Mouse (Mus musculus) brain, adult 10 weeks (tissue): ENCODE measurements around the gene Prrc2a. TPM values are rescaled to one million over a fixed set of nuclear protein-coding genes. Genes with fewer than 3 reads are reported as not detected.

Experiments used
- polyA plus RNA-seq: library from polyadenylated mRNA; stranded (reverse); fragments of 350-450 nt; fragmentation: Illumina TruSeq; extraction: RNeasy Lipid Tissue Mini Kit (QIAGEN cat#74804); gene quantifications from one replicate; pipeline ENCODE4 v1.2.3, GENCODE M21; 2015; ENCODE audit warnings: low read depth, low replicate concordance

Prrc2a gene
- 185 TPM for polyA plus RNA-seq

DNA sequence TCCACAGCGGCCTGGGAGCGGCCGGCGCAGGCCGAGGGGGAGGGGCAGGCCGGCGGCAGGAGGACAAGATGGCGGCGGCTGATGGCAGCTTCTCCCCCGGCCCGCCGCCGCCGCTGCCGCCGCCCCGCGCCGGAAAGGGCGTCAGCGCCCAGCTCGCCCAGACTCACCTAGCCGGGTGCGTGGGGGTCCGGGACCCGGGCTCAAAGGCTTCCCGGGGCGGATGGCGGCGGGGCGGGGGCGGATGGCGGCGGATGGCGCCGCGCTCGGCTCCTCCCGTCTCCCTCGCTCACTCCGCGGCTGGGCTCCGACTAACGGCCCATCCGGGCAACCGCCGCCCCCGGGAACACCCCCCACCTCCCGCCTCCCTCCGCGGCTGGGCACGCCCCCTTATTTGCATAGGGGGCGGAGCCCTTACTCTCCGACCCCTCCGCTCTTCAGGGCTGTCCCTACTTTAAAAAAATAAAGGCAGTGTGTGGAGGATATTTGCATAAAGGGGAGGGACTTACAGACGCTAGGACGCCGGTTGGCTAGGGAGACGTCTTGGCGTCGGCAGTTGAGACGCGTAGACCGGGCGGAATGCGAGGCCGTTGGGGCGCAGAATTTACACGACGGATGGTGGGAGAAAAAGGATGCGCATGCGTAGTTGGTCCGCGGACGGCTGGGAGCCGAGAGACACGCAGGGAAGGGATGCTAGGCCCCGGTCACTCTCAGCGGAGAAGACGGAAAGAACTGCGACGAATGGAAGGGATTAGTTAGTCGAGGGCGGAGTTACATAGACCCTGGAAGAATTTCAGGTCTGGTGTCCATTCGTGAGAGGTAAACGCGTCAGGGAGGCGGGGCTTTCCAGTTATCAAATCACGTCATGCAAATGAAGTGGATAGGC lies at the start of gene Prrc2a:
Prrc2a (minus strand) TSS at position 330 of the 883 bp plus-strand sequence.

DNA sequence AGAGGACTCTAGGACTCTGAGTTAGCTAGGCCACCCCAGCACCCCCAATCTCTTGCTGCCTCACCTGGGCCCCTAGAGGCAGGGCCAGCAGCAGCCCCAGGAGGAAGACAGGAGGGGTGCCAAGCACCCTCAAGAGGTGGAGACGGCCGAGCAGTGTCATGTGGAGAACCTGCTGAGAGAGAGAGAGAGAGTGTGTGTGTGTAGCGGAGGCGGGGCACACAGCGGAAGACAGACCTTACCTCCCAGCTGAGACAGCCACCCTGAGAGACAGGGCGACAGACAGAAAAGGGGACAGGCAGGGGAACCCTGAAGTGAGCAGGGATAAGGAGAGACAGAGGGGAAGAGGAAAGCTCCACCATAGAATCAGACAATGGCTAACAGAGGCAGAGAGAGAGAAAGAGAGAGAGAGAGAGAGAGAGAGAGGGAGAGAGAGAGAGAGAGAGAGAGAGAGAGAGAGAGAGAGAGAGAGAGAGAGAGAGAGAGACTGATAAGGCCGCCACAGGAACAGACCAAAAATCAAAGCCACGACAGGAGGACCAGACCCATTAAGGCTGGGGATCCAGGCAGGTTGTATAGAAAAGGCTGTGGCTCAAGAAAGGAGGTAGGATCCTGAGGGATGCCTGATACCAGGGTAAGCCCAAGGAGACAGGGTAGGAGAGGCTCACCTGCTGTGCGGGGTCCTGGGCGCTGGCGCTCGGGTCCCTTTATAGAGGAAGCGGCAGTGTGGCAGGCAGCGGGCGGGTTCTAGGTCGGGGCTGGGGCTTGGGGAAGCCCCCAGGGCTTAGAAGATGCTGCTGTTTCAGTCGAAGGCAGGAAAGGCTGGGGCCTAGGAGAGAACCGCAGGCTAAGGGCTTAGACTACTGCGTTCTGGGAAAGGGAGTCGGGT lies 40.0 kb upstream of the Prrc2a start, which contains the start of gene Lta:
Lta (minus strand) TSS at position 858 of the 886 bp plus-strand sequence.

DNA sequence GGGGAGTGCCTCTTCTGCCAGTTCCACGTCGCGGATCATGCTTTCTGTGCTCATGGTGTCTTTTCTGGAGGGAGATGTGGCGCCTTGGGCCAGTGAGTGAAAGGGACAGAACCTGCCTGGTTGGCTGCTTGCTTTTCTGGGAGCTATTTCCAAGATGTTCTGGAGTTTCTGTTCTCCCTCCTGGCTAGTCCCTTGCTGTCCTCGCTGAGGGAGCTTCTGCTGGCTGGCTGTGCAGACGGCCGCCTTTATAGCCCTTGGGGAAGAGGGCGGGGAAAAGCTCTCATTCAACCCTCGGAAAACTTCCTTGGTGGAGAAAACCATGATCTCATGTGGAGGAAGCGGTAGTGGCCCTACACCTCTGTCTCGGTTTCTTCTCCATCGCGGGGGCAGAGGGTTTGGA lies 37.1 kb upstream of the Prrc2a start, which contains the start of gene Tnf:
Tnf (minus strand) TSS at position 221 of the 400 bp plus-strand sequence.

DNA sequence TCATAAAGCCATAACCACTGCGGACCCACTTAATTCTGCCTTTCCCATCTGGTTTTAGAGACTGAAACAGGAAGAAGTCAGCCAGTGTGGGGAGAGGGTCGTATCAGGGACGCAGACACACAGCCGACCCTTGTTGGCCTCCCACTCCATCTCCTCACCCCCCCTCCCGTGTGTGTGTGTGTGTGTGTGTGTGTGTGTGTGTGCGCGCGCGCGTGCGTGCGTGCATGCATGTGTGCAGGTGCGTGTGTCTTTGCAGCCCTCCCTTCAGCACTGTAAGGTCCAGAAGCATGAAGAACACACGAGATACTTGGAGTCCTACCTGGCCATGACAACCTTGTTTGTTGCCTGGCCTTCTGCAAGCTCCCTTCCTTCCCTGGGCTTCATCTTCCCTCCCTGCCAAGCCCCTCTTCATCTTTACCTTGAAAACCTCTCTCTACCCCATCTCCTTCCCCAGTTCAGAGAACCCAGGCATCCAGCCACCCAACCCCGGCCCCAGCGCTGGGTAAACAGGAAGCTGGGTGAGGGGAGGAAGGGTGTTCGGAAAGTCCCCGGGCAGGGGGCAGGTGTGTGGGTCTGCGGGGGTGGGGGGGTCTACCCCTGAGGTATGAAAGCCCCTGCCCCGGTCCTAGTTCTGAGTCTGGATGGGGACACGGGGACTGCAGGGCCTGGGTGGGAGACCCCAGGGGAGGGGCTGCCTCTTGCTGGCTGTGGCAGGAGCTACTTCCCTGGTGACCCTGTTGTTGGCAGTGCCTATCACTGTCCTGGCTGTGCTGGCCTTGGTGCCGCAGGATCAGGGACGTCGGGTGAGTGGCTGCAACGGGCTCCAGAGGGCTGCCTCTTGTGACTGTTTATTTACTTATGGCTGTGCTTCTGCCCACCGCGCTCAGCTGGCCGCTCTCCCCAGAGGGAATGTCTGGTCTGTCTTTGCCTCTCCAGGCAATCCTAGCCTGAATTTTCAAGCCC lies 29.5 kb upstream of the Prrc2a start, which contains the start of gene Ltb:
Ltb (plus strand) TSS at position 559 of the 963 bp plus-strand sequence.

DNA sequence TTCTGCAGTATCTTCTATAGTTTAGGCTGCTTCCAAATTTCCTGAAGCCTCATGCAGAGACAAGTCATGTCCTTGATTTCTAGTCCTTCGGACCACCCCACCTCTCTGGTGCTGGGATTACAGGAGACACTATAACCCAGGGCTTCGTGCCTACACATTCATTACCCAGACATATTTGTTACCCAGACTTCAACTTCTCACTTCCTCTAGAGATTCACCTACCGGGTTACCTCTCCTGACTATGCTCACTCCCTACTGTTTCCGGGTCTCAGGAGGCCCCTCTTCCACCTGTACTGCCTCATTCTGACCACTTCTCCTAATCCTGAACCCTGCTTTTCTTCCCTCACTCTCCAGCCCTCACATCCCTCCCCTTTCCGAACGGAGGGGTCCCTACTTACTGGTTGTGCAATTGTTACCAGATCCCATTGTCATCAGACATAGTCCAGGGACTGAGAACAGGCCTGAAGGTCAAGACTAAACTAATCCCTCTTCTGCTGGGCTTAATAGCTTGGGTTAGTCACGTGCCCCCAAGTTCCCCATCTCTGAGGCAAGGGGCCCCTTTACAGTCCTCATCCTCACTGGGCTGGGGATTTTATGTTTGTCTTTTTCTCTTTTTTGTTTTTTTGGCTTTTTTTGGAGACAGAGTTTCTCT lies 23.4 kb upstream of the Prrc2a start, which contains the start of gene Lst1:
Lst1 (minus strand) TSS at position 481 of the 652 bp plus-strand sequence.

DNA sequence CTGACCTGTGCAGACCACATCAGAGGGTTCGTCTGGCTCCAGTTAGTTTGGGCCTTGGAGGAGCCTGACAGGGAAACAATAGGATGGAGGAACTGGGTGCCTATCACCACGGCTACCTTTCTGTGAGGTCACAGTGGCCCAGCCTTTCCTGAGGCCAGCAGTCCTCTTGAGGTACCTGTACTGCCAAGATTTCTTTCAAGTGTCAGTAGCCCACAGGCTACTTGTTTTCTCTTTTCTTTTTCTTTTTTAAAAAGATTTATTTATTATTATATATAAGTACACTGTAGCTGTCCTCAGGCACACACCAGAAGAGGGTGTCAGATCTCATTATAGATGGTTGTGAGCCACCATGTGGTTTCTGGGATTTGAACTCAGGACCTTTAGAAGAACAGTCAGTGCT lies 11.3 kb upstream of the Prrc2a start, which contains the start of gene Aif1:
Aif1 (minus strand) TSS at position 101 of the 400 bp plus-strand sequence.

DNA sequence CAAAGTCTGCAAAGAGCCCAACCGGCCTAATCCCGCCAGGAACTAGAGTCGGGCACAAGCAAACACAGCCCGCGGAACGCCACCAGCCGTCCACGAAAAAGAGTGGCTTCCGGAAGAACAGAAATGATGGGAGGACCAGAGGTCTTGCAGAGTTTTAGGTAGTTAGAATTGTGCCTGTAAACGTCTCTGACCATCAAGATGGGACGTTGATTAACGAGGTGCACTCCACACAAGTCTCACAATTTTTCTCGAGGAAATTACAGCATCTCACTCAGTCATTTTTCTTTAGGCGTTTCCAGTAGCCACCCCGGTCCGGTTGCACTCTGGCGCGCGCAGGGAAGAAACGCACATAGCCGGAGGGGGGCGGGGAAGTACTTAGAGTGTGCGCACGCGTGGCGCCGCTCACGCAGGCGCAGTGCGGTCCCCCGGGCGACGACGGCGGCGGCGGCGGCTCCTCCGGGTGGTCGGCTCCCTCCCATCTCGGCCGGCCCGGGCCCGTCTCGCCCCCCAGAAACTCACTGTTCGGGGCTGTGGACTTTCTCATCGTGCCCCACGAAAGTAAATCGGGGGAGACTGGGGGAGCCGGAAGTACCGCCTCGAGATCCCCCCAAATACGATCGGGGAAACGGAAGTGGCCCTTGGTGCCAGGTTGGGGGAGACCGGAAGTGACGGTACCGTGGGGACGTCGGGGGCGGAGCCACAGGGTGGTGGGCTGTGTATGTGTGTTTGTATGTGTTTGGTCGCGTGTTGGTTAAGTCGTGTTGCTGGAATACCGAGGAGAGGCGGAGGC lies 29.7 kb downstream of the Prrc2a start, which contains the start of gene Bag6:
Bag6 (plus strand) TSS at position 378 of the 790 bp plus-strand sequence.

DNA sequence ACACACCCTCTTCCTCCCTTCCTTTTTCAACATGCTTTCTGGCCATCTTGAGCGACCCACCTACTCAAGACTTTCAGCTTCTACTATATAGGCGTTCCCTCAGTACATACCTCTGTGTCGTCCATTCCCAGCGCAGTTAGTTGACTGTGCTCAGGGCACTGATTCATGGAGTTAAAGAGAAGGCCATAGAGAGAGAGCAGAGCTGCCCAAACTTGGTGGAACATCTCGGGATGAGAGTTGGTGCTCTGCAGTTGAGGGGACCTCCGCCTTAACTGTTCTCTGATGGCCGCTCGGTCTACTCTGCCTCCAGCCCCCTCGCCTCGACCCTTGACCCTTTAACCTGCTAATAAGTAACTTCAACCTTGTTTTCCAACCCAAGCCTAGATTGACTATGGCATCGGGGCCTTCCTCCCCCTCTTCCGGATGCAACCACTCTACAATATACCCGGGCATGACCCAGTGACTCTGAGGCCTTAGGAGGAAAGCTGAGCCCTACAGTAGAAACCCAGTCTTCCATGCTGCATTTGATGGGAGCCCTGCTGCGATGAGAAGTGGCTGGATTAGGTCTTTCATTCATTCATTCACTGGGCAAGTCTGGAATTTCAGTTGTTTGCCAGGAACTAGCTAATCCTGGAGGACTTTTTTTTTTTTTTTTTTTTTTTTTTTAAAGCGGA lies 33.1 kb downstream of the Prrc2a start, which contains the start of gene Apom:
Apom (minus strand) TSS at position 551 of the 674 bp plus-strand sequence.

DNA sequence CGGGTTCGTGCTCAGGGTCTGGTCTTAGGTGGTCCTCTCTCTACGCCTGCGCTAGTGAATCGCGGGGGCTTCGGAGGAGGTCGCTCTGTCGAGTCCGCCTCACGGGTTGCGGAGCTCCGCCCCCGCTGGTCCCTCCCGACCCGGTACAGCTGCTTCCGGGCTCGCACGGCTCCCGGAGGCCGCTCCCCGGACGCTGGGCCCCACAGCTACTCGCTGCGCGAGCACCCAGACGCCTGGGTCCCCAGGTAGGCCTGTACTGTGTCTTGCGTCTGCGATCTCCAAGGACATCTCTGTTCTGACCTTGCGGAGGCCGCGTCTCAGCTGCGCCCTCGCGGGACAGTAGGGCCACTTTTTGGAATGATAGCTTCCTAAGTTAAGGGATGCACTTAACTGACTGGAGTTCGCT lies 38.5 kb downstream of the Prrc2a start, which contains the start of gene D17H6S53E:
D17H6S53E (plus strand) TSS at position 168 of the 406 bp plus-strand sequence.

DNA sequence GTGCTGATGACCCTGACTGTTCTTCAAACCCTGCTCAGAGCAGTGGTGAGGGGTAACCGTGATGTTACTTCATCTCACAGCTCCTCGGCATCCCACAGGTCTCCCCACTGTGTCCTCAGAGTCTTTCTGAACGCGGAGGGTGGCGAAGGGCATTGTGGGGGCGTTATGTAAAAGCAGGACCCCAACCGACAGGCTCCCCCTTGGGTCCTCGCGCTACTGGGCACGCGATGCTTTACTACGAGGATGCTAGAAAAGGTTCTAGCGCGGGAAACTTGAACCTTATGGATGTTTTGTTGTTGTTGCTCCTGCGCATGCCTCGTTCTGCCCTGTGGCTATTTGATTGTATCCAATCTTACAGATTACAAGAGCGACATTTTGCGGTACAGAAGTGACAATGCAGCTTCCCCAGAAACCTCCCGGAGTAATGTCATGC lies 42.8 kb downstream of the Prrc2a start, which contains the start of gene Csnk2b:
Csnk2b (minus strand) TSS at position 183 of the 433 bp plus-strand sequence.

DNA sequence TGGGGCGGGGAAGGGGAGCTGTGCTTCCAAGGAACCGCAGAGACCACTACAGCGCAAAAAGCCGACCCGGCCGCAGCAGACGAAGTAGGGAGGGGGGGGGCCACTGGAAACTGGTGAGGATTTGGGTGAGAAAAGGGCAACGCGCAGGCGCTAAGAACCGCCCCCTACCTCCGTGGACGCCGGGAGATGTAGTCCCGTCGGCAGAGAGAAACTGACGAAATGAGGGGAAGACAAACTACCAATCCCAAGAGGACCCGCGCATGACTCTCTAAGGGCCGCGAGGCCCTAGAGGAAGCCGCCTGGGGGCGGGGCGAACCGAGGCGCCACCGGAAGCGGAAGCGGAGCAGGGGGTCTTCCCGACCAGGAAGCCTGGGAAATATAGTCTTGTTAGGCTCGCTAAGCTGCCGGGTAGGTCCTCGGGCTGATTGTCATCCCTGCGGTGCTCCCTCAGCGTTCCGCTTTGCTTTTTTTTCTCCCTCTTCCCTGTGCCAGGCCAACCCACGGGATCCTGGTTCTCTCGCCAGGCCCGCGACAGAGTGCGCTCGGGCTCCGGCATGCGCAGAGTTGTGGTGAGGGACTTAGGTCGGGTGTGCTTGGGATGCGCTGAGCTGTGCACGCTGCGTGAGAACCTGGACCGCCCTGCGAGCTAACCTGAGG lies 43.4 kb downstream of the Prrc2a start, which contains the start of gene Gpank1:
Gpank1 (plus strand) TSS at position 313 of the 657 bp plus-strand sequence.

DNA sequence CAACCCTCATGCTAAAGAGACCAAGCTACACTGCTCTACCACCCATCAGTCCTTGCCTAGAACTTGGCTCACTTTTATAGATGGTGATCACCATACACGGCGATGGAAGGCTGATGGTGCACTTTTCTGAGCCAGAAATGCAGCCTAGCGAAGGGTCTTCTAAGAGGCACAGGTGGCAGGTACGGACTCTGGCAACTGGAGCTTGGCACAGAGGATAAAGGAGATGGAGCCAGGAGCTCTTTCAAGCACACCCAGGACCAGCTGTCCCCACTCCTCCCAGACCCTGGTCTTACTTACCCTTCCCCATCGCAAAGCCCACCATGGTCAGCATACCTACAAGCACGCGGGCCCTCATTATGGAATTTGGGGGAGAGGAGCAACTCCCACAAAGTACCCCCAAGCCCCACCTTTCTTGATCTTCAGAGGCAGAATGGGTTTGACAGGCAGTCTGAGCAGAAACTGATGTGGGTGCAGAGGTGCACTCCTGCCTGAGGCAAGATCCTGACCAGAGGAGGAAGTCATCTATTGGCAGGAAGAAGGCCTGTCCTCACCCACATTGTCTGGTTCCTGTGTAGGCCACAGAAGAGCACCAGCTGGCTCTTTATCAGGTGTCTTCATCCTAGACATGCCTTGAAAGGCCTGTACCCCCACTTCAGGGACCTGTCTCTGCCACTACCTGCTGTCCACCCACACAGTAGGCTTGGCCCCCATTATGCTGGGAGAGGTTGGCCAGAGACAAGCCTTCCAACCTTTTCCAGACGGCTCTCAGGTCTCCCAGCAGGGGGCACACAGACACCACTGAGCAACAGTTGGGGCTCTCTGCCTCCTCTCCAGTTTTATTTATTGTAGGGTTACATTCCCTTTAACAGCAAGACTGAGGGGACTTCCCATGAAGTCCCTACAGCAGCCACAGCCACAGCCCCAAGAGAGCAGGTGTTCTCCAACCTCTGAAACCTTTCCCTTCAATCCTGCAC lies 49.4 kb downstream of the Prrc2a start, which contains the start of gene Ly6g5b:
Ly6g5b (minus strand) TSS at position 383 of the 974 bp plus-strand sequence.

DNA sequence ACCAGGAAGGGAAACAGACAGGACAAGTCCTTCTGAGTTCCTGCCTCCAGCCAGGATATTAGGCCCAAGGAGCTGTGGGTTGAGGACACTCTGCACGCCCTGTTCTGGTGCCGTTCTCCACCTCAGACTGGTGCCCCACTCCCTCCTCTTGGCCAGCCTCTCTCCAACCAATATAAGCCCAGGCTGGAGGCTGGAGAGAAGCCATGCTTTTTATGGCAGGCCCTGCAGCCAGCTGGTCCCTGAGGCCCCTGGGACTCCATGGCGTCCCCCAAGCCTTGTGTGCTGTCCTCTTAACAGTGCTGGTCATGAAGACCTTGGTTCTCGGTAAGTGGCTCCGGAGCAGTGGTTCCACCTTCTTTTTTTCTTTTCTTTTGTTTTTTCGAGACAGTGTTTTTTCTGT lies 56.6 kb downstream of the Prrc2a start, which contains the start of gene Ly6g5c:
Ly6g5c (plus strand) TSS at position 183 of the 400 bp plus-strand sequence.

